Mouse (Mus musculus) MEL-GATA-1-ER (cell line): ENCODE results near the gene Suclg1.

Source experiments
- DNase-seq: peaks from one replicate; pipeline ENCODE4 v3.0.0-alpha.2; 2012; ENCODE audit warnings: low read depth; ENCODE audit errors: extremely low read depth

The Suclg1 gene

DNA sequence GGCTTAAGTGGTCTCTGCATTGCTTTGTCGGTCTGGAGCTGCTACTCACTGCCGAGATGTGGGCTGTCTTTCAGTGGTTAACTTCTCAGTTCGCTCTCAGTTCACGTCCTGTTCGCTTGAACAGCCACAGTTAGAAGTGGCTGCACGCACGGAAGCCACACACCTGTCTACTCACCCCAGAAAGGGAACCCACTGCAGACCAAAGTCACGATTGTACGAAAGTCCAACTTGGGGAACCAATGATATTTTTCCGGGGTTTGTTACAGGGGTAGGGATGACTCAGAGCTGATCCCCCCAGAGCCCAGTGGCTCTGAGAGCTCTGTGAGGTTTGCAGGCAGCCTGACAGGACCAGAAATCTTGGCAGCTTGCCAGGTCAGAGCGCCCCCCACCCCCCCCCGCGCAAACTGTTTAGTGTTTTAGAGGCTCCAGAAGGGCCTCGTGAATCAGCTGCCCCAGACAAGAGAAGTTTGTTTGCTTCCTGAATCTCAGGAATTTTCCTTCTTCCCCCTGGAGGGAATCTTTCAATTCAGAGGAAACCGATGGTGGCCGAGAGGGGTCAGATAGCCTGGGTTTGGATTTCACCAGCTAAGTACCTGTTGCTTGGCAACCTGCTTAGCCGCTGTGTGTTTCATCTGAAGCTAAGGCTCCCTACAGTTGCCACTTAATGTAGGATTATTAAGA lies 66.9 kb downstream of the Suclg1 start:
- DNase-seq, result no peak

DNA sequence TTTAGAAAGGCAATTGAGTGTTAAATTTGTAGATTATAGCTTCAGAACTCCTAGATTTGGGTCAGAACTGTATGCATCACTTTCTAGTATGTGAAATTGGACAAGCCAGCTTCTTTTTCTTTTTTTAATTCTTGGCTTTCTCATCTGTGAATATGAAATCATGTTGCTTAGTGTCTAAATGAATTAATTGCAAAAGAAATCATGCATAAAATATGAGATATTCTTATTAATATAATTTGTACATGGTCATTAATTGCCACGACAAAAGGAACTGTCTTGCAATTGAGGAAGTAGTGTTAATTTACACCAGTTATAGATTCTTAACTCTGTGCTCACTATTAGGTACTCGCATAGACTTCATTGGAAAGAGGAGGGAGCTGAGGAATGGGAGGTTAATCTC lies 74.1 kb downstream of the Suclg1 start:
- no peak for DNase-seq
